Mouse (Mus musculus): ENCODE measurements at regions not wholly inside any gene's neighbourhood (a gene's known extent, or its start where the extent isn't known, plus 50 kb on each side); places are given as distances from the start of the nearest gene placed in this dataset.

GRCm38 (mm10) chr3:149508671-149509070, 518.3 kb upstream of the Adgrl2 start:
- Histone ChIP-seq H3K4me2 (replicated peaks; ENCODE audit: low read depth) (no peak overlapping the region), H3K4me3 (ENCODE audit: low read depth, low read length) (no peak overlapping the region), H3K27me3 (replicated peaks; ENCODE audit: control insufficient read depth, insufficient read depth, low read length) (no peaks in the 10 kb centered on the region), H3K36me3 (ENCODE audit: control insufficient read depth, insufficient read depth) (no peaks in the 10 kb centered on the region), H3K9ac (ENCODE audit: low read depth, low read length) (no peak overlapping the region), H3K27ac (ENCODE audit: low read depth, low read length) (no peak overlapping the region), H3K9me3 (ENCODE audit: control insufficient read depth) (no peaks in the 10 kb centered on the region), H3K4me1 (replicated peaks; ENCODE audit: control insufficient read depth, insufficient read depth, low read length) (no peaks in the 10 kb centered on the region)
- 93% methylated on average over 10 of the region's 10 CpGs for WGBS
- ATAC-seq, result no peak
- no peak for TF ChIP-seq CTCF (IDR thresholded peaks at IDR 0.05; ENCODE audit: low read depth)

DNA sequence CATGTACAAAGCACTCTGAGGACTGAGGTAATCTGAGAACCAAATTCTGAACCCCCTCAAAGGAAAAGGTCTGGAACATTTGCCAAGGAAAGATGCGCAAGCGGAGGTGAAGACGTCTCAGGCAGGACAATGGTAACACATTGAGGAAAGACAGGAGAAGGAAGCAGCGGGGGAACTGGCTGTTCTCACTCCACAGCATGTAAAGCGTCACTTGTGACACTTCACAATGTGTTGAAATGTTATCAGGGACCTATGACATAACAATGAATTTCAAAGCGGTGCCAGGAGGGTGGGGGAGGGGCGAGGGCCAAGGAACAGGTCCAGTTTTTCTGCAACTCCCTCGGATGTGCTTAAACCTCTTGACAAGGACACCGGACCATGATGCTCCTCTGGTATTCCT, 515.3 kb upstream of the Adgrl2 start:
- Histone ChIP-seq H3K9ac (ENCODE audit: low read depth, low read length) (no peak overlapping the region), H3K4me1 (replicated peaks; ENCODE audit: control insufficient read depth, insufficient read depth, low read length) (no peaks in the 10 kb centered on the region), H3K27ac (ENCODE audit: low read depth, low read length) (no peak overlapping the region), H3K36me3 (ENCODE audit: control insufficient read depth, insufficient read depth) (no peaks in the 10 kb centered on the region), H3K9me3 (ENCODE audit: control insufficient read depth) (no peaks in the 10 kb centered on the region), H3K27me3 (replicated peaks; ENCODE audit: control insufficient read depth, insufficient read depth, low read length) (no peaks in the 10 kb centered on the region), H3K4me3 (ENCODE audit: low read depth, low read length) (no peak overlapping the region), H3K4me2 (replicated peaks; ENCODE audit: low read depth) (no peak overlapping the region)
- ATAC-seq, result no peak
- WGBS, result 72% methylated on average over 9 of the region's 9 CpGs
- TF ChIP-seq CTCF (IDR thresholded peaks at IDR 0.05; ENCODE audit: low read depth), result no peak

DNA sequence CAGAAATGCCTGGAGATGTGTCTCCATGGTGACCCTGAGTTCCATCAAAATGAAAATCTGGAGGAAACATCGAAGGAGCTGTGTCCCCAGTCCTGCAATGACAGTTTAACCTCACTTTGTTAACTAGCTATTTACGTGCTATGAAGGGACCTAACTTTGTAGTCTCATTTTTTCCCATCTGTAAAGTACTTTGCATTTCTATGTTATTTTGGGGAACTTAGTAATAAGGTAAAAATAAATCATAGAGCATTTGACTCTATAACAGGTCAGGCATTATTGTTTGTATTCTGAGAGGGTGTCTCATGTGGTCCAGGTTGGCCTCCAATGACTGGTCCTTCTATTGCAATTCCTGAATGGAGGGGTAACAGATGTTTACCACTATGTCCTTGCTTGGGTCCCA, 513.6 kb upstream of the Adgrl2 start:
- Histone ChIP-seq H3K4me1 (replicated peaks; ENCODE audit: control insufficient read depth, insufficient read depth, low read length) (no peaks in the 10 kb centered on the region), H3K27ac (ENCODE audit: low read depth, low read length) (no peak overlapping the region), H3K27me3 (replicated peaks; ENCODE audit: control insufficient read depth, insufficient read depth, low read length) (no peaks in the 10 kb centered on the region), H3K36me3 (ENCODE audit: control insufficient read depth, insufficient read depth) (no peaks in the 10 kb centered on the region), H3K9me3 (ENCODE audit: control insufficient read depth) (no peaks in the 10 kb centered on the region), H3K4me3 (ENCODE audit: low read depth, low read length) (no peak overlapping the region), H3K4me2 (replicated peaks; ENCODE audit: low read depth) (no peak overlapping the region), H3K9ac (ENCODE audit: low read depth, low read length) (no peak overlapping the region)
- no peak for TF ChIP-seq CTCF (IDR thresholded peaks at IDR 0.05; ENCODE audit: low read depth)
- no peak for ATAC-seq
- WGBS, result 88% methylated on average over 2 of the region's 2 CpGs

DNA sequence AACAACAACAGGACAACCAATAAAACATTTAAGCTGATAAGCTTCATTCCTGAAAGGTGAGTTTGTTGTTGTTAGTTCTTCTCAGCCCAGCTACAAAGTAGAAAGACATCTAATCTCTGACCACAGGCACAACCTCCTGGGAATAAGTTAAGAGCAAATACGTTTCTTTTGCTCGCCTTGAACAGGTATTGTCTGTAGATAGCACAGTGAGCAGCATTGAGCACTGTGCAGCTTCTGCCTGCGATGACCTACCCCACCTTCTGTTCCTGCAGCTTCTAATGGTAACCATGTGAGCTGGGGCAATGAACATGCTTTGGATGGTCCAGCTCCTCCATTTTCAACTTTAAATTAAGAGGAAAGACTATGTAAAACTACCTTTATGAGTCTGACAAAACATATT, 509.8 kb upstream of the Adgrl2 start:
- no peak for ATAC-seq
- no peak for TF ChIP-seq CTCF (IDR thresholded peaks at IDR 0.05; ENCODE audit: low read depth)
- no peak overlapping the region for H3K27ac ChIP-seq (ENCODE audit: low read depth, low read length)
- H3K4me2 ChIP-seq (replicated peaks; ENCODE audit: low read depth), result no peak overlapping the region
- no peak overlapping the region for H3K4me3 ChIP-seq (ENCODE audit: low read depth, low read length)
- 85% methylated on average over 3 of the region's 3 CpGs for WGBS
- H3K9me3 ChIP-seq (ENCODE audit: control insufficient read depth), result no peaks in the 10 kb centered on the region
- no peaks in the 10 kb centered on the region for H3K4me1 ChIP-seq (replicated peaks; ENCODE audit: control insufficient read depth, insufficient read depth, low read length)
- H3K9ac ChIP-seq (ENCODE audit: low read depth, low read length), result no peak overlapping the region
- H3K27me3 ChIP-seq (replicated peaks; ENCODE audit: control insufficient read depth, insufficient read depth, low read length), result no peaks in the 10 kb centered on the region
- no peaks in the 10 kb centered on the region for H3K36me3 ChIP-seq (ENCODE audit: control insufficient read depth, insufficient read depth)

GRCm38 (mm10) chr3:149498765-149499164, 508.4 kb upstream of the Adgrl2 start:
- H3K9ac ChIP-seq (ENCODE audit: low read depth, low read length), result no peak overlapping the region
- no peak overlapping the region for H3K4me2 ChIP-seq (replicated peaks; ENCODE audit: low read depth)
- TF ChIP-seq CTCF (IDR thresholded peaks at IDR 0.05; ENCODE audit: low read depth), result no peak
- no peak overlapping the region for H3K27ac ChIP-seq (ENCODE audit: low read depth, low read length)
- H3K9me3 ChIP-seq (ENCODE audit: control insufficient read depth), result no peaks in the 10 kb centered on the region
- no peaks in the 10 kb centered on the region for H3K4me1 ChIP-seq (replicated peaks; ENCODE audit: control insufficient read depth, insufficient read depth, low read length)
- no peaks in the 10 kb centered on the region for H3K27me3 ChIP-seq (replicated peaks; ENCODE audit: control insufficient read depth, insufficient read depth, low read length)
- WGBS, result 9% methylated on average over 1 of the region's 1 CpGs
- H3K36me3 ChIP-seq (ENCODE audit: control insufficient read depth, insufficient read depth), result no peaks in the 10 kb centered on the region
- H3K4me3 ChIP-seq (ENCODE audit: low read depth, low read length), result no peak overlapping the region
- no peak for ATAC-seq

GRCm38 (mm10) chr3:149496829-149497471, 506.6 kb upstream of the Adgrl2 start:
- Histone ChIP-seq H3K27ac (ENCODE audit: low read depth, low read length) (no peak overlapping the region), H3K4me1 (replicated peaks; ENCODE audit: control insufficient read depth, insufficient read depth, low read length) (no peaks in the 10 kb centered on the region), H3K27me3 (replicated peaks; ENCODE audit: control insufficient read depth, insufficient read depth, low read length) (no peaks in the 10 kb centered on the region), H3K4me2 (replicated peaks; ENCODE audit: low read depth) (0 out of 2 replicates have a peak overlapping the region, but pooled peaks have one; percentile 30), H3K4me3 (ENCODE audit: low read depth, low read length) (no peak overlapping the region), H3K36me3 (ENCODE audit: control insufficient read depth, insufficient read depth) (no peaks in the 10 kb centered on the region), H3K9ac (ENCODE audit: low read depth, low read length) (no peak overlapping the region), H3K9me3 (ENCODE audit: control insufficient read depth) (no peaks in the 10 kb centered on the region)
- WGBS, result 61% methylated on average over 10 of the region's 10 CpGs
- ATAC-seq, result no peak
- no peak for TF ChIP-seq CTCF (IDR thresholded peaks at IDR 0.05; ENCODE audit: low read depth)

- H3K27ac ChIP-seq (ENCODE audit: low read depth, low read length), result no peak overlapping the region
- no peaks in the 10 kb centered on the region for H3K9me3 ChIP-seq (ENCODE audit: control insufficient read depth)
- no peak overlapping the region for H3K4me2 ChIP-seq (replicated peaks; ENCODE audit: low read depth)
Measured at GRCm38 (mm10) chr3:149496122-149496521, 505.8 kb upstream of the Adgrl2 start.

More at GRCm38 (mm10) chr3:149496122-149496521, 505.8 kb upstream of the Adgrl2 start:
- H3K27me3 ChIP-seq (replicated peaks; ENCODE audit: control insufficient read depth, insufficient read depth, low read length), result no peaks in the 10 kb centered on the region
- no peak overlapping the region for H3K9ac ChIP-seq (ENCODE audit: low read depth, low read length)
- no peaks in the 10 kb centered on the region for H3K36me3 ChIP-seq (ENCODE audit: control insufficient read depth, insufficient read depth)
- no peaks in the 10 kb centered on the region for H3K4me1 ChIP-seq (replicated peaks; ENCODE audit: control insufficient read depth, insufficient read depth, low read length)
- 50% methylated on average over 2 of the region's 2 CpGs for WGBS
- no peak for ATAC-seq
- TF ChIP-seq CTCF (IDR thresholded peaks at IDR 0.05; ENCODE audit: low read depth), result no peak
- no peak overlapping the region for H3K4me3 ChIP-seq (ENCODE audit: low read depth, low read length)

Measured in intestine, postnatal 0 days (tissue).